Mouse (Mus musculus) erythroblast, embryonic 14.5 days (primary cell): ENCODE measurements around the gene Cd55b. TPM values are rescaled to one million over a fixed set of nuclear protein-coding genes. Genes with fewer than 3 reads are reported as not detected.
"Not testable (repeated sequence)": the region's sequence is repeated elsewhere in the genome, so short reads cannot be mapped to it uniquely, and the experiment has no call there.

ENCODE experiments used
- H3K27me3 ChIP-seq: 2 replicates; pipeline ENCODE4 v1.6.1; 2012; ENCODE audit warnings: inconsistent platforms; ENCODE audit not compliant: control insufficient read depth
- H3K36me3 ChIP-seq: 2 replicates; pipeline ENCODE4 v1.6.1; 2012; ENCODE audit warnings: mild to moderate bottlenecking, inconsistent platforms; ENCODE audit not compliant: control insufficient read depth
- H3K4me1 ChIP-seq: 2 replicates; pipeline ENCODE4 v1.6.1; 2012; ENCODE audit warnings: inconsistent platforms; ENCODE audit not compliant: control insufficient read depth
- H3K4me3 ChIP-seq: replicated peaks from 2 replicates; pipeline ENCODE3; 2012; ENCODE audit warnings: moderate library complexity, mild to moderate bottlenecking, inconsistent platforms
- H3K9me3 ChIP-seq: 2 replicates; pipeline ENCODE4 v1.6.1; 2012; ENCODE audit warnings: low read length, inconsistent platforms, mixed read lengths; ENCODE audit not compliant: control insufficient read depth
- GATA1 ChIP-seq: IDR thresholded peaks from 2 replicates; pipeline ENCODE4 v1.6.1; 2012; ENCODE audit warnings: low read length, inconsistent platforms, mixed read lengths
- TAL1 ChIP-seq: IDR thresholded peaks from 3 replicates; pipeline ENCODE4 v1.6.1; 2012; ENCODE audit warnings: low read length, inconsistent platforms, mixed read lengths
- polyA plus RNA-seq: library from polyadenylated mRNA; stranded (reverse); fragments of >175 nt; gene quantifications from 2 replicates; pipeline ENCODE4 v1.2.3, GENCODE M21; 2012

The Cd55b gene
- not detected in 2 replicates for polyA plus RNA-seq

DNA sequence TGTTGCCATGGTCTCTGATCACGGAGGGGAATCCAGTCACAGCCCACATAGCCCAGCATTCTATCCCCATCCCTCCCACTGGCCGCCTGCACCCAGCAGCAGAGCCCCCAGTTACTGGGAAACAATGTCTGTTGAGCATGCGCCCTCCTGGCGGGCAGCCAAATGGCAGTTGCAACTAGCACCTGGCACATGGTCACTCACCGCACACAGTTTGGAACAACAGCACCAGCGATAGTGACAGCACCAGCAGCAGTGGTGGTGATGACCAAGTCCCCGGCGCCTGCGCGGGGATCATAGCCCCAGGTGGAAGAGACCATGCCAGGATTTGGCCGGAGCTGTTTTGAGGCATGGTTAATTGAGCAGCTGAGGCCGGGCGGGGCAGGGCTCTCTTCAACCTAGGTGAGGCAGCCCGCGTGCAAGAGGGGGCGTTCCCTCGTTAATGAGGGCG is at the start of gene Cd55b:
TSS of gene Cd55b (minus strand) at position 346 of the 448 bp plus-strand sequence.
- H3K4me3 ChIP-seq, result no peak within 1 kb of the TSS
- no peaks in the 10 kb centered on the region for H3K9me3 ChIP-seq
- no peaks in the 10 kb centered on the region for H3K4me1 ChIP-seq
- no peaks in the 10 kb centered on the region for H3K27me3 ChIP-seq
- no peak for TF ChIP-seq GATA1
- no peak for TF ChIP-seq TAL1
- H3K36me3 ChIP-seq, result no peaks in the 10 kb centered on the region

DNA sequence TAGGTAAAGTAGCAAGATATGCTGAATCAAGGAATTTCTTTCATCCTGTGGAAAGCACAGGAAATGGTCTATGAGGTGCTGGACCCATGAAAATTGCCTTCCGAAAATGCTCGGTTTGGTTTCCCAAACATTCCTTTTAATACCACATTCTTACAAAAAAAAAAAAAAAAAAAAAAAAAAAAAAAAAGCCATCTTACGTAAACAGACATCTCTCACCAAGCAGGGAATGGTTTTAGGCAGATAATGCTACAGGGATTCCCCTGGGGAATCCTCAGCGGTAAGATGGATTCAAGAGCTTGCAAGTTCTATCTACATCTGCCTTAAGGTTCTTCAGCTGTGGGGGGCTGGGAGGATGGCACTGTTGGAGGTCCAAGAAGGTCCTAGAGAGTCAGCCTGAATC is 47.3 kb upstream of the Cd55b start:
- TF ChIP-seq GATA1, result no peak
- TF ChIP-seq TAL1, result no peak; the same call in 2 of the 3 replicates
- H3K9me3 ChIP-seq, result no peaks in the 10 kb centered on the region
- H3K36me3 ChIP-seq, result no peaks in the 10 kb centered on the region
- no peaks in the 10 kb centered on the region for H3K4me1 ChIP-seq
- H3K4me3 ChIP-seq, result no peak overlapping the region
- H3K27me3 ChIP-seq, result no peaks in the 10 kb centered on the region

DNA sequence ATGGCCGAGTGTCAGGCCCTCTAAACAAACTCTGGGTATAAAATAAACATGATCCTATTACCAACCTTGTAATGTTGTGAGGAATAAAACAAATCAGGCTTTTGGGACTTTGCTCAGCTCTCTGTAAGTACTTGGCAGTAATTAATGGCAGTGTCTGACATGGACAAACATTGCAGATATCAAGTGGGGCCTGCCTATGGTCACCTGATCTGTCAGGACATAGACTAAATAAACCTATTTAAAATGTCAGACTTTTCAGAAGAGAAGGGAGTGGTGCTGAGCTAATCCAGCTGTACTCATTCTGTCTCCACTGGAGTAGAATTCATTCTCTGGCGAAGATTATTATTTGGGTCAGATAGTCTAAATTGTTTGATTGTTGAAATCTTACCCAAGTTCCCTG is 44.6 kb upstream of the Cd55b start:
- H3K4me1 ChIP-seq, result peaks cover 15% of the 10 kb centered on the region

DNA sequence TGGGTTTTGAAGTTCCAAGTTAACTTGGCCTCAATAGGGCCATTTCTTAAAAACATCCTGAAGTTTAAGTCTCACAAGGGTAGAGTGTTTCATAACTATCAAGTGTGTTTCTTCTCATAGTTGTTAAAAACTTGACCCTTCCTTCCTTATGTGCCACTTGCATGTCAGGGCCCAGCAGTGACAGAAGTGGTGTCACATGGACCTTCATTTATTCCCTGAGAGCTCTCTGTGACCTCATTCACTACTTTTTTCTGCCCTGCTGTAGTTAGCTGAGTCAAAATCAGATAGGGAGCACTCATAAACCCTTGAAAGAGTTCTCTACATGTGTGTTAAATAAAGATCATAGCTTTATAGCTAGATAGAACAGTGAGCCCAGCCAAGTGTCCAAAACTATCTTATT is 41.4 kb upstream of the Cd55b start:
- H3K36me3 ChIP-seq, result peaks cover 10% of the 10 kb centered on the region
- TF ChIP-seq GATA1 (no peak), TAL1 (no peak)
- H3K4me3 ChIP-seq, result no peak overlapping the region
- H3K9me3 ChIP-seq, result no peaks in the 10 kb centered on the region
- peaks cover 19% of the 10 kb centered on the region for H3K4me1 ChIP-seq
- no peaks in the 10 kb centered on the region for H3K27me3 ChIP-seq

More for the DNA sequence above, 44.6 kb upstream of the Cd55b start:
- Histone ChIP-seq H3K4me3 (no peak overlapping the region), H3K36me3 (no peaks in the 10 kb centered on the region), H3K9me3 (no peaks in the 10 kb centered on the region), H3K27me3 (no peaks in the 10 kb centered on the region)
- no peak for TF ChIP-seq TAL1
- no peak for TF ChIP-seq GATA1

DNA sequence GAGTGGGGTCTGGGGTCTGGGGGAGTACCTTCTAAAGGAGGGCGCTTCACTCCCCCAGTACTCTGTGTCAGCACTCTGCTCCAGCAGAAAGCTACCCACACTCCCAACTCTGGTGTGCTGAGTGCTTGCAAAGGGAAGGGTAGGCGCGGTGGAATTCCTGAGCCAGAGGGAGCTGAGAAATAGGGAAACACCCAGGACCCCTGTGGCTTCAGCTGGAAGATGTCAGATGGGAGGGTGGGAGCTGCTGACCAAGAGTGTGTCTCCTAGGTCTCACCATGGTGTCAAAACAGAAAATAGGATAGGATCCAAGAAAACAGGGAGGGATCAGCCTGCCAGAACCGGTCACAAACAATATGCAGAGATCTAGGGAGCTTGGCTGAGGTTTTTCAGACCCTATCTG is 40.1 kb upstream of the Cd55b start:
- no peak for TF ChIP-seq TAL1
- TF ChIP-seq GATA1, result no peak
- Histone ChIP-seq H3K4me3 (peak overlapping the region; percentile 95), H3K27me3 (no peaks in the 10 kb centered on the region), H3K4me1 (peaks cover 22% of the 10 kb centered on the region), H3K9me3 (no peaks in the 10 kb centered on the region), H3K36me3 (peaks cover 23% of the 10 kb centered on the region)

DNA sequence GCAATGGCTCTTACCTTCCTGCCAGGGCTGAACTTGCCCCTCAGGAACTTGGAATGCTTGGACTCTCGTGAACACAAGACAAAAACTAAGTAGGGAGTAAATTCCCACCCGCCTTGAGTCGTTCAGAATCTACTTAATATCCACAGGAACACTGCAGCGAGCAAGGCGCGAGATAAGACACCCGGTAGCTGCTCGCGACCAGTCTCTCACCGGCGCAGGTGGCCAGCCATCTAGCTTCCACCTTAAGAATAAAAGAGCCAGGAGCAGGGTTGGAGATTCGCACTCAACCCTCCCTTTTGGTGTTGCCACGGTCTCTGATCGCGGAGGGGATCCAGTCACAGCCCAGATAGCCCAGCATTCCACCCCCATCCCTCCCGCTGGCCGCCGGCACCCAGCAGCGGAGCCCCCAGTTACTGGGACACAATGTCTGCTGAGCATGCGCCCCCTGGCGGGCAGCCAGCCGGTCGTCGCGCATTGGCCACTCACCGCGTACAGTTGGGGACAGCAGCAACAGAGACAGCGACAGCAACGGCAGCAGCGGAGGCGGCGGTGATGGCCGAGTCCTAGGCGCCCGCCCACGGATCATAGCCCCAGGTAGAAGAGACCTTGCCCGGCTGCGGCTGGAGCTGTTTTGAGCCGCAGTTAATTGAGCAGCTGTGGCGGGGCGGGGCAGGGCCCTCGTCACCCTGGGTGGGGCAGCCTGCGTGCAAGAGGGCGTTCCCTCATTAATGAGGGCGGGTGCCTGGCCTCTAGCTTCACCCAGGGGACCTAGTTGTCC is 39.5 kb upstream of the Cd55b start, which contains the start of gene Cd55:
TSS of gene Cd55 (minus strand) at position 661 of the 778 bp plus-strand sequence.
- H3K4me1 ChIP-seq, result peaks cover 22% of the 10 kb centered on the region
- no peaks in the 10 kb centered on the region for H3K27me3 ChIP-seq
- H3K9me3 ChIP-seq, result no peaks in the 10 kb centered on the region
- no peak for TF ChIP-seq TAL1
- TF ChIP-seq GATA1, result peak; percentile 62
- H3K4me3 ChIP-seq, result peak within 1 kb of the TSS; percentile 95
- peaks cover 28% of the 10 kb centered on the region for H3K36me3 ChIP-seq

DNA sequence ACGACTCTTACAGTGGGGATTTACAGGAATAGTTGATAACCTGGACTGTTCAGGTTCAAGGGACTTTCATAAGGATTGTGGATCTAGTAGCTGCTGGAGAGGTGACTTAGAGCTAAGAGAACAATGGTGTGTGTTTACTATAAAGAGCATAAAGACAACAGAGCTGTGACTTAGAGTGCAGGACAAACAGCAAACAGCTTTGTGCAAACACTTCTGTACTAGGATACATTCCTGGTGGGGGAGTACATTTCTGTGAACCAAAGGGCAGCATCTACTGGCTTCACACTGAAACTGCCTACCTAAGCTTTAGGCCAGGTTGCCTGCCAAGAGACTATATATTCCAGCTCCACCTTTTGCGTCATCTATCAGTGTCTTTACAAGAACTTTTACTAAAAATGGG is 32.3 kb upstream of the Cd55b start:
- Histone ChIP-seq H3K4me1 (peaks cover 5% of the 10 kb centered on the region), H3K9me3 (no peaks in the 10 kb centered on the region), H3K36me3 (peaks cover 71% of the 10 kb centered on the region), H3K27me3 (no peaks in the 10 kb centered on the region), H3K4me3 (no peak overlapping the region)
- TF ChIP-seq GATA1, result no peak
- no peak for TF ChIP-seq TAL1

DNA sequence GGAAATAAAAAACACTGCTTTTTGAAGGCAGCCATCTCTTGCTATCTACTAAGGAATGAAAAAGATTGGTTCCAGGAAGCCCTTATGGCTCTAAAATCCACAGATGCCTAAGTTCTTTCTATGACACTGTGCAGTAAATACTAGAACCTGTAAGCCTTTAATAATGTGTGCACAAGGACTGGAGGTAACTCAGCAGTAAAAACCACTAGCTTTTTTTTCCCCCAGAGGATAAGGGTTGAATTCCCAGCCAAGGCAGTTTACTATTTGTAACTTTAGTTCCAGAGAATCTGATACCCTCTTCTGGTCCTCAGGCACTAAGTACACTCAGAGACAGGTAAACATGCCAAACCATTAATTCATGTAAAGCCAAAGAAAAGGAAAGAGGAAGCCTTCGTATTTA is 20.1 kb upstream of the Cd55b start:
- H3K4me3 ChIP-seq, H3K27me3 ChIP-seq, H3K9me3 ChIP-seq, H3K4me1 ChIP-seq: not testable (repeated sequence)
- peaks cover 32% of the 10 kb centered on the region for H3K36me3 ChIP-seq

DNA sequence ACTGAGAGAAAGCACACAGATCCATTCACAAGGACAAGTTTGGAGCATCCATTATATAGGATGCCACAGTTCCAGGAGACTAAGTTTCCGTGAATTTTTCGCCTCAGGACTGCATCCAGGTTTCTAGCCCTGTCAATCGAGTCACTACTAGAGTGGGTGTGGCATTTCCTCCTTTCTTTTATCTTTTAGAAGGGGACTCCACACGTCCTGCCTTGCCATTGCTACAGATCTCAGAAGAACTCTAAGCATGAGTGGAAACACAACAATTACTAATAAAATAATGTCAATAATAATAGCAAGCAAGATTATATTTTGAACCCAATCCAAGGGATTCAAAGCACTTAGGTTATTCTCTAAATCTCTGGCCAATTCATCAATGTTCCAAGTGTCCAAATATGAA is 8.1 kb upstream of the Cd55b start:
- TF ChIP-seq GATA1 (no peak), TAL1 (no peak)
- Histone ChIP-seq H3K9me3 (no peaks in the 10 kb centered on the region), H3K27me3 (no peaks in the 10 kb centered on the region), H3K36me3 (peaks cover 9% of the 10 kb centered on the region), H3K4me1 (no peaks in the 10 kb centered on the region), H3K4me3 (no peak overlapping the region)

DNA sequence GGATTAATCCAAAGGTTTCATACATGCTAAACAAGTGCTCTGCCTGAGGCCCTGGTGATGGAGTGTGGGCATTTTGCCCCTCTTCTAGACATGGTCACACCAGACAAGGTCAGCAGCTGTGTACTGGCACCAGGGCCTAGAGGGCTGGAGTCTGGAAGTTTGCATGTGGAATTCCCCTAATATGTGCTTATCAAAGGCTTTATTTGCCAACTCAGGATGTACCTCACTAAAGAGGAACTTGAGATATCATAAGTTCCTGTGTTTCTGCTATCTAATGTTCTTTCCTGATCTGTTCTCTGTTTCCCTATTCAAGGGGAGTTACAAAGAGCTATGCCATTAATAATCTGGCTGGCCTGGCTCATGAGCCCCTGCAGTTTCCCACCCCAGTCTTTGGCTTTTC is 5.9 kb upstream of the Cd55b start:
- H3K4me1 ChIP-seq, H3K27me3 ChIP-seq, H3K9me3 ChIP-seq, H3K4me3 ChIP-seq, H3K36me3 ChIP-seq: not testable (repeated sequence)

DNA sequence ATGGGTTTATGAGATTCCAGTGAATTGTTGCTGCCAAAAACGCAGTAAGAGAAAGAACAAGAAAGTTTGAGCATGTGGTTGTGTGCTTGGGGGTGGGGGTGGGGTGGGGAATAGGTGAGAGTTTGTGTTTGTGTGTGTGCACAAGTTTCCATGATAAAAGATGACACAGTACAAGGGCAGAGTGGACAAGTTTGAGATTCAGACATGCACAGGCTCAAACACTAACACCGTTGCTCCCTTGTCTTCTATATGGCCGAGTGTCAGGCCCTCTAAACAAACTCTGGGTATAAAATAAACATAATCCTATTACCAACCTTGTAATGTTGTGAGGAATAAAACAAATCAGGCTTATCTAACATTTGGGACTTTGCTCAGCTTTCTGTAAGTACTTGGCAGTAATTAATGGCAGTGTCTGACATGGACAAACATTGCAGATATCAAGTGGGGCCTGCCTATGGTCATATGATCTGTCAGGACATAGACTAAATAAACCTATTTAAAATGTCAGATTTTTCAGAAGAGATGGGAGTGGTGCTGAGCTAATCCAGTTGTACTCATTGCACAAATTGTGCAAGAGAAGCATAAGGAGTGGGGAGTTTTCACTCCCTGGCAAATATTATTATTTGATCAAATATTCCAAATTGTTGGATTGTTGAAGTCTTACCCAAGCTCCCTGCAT is 4.5 kb upstream of the Cd55b start:
- not testable (repeated sequence) for H3K27me3 ChIP-seq, H3K9me3 ChIP-seq, H3K4me3 ChIP-seq, H3K4me1 ChIP-seq, H3K36me3 ChIP-seq

DNA sequence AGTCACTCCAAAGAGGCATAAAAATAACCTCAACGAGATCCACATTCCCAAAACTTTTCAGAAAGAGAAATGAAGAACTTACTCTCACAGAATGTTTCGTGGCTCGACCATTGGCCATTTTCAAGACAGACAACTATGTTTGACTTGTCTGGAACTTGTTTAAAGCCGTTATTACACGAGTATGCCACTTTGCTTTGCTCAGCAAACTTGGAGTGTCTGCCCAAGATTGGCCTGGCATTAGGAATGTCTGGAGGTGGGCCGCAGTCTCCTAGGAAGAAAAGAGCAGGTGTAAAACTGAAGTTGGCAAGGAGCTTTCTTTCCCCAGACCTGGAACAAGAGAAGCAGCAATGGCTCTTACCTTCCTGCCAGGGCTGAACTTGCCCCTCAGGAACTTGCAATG is 776 bp downstream of the Cd55b start:
- H3K4me1 ChIP-seq, H3K9me3 ChIP-seq, H3K36me3 ChIP-seq, H3K27me3 ChIP-seq, H3K4me3 ChIP-seq: not testable (repeated sequence)

DNA sequence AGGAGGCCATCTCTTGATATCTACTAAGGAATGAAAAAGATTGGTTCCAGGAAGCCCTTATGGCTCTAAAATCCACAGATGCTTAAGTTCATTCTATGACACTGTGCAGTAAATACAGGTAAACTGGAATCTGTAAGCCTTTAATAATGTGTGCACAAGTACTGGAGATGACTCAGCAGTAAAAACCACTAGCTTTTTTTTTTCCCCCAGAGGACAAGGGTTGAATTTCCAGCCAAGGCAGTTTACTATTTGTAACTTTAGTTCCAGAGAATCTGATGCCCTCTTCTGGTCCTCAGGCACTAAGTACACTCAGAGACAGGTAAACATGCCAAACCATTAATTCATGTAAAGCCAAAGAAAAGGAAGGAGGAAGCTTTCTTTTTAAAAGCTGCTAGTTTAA is 25.7 kb downstream of the Cd55b start:
- not testable (repeated sequence) for H3K4me3 ChIP-seq, H3K4me1 ChIP-seq, H3K27me3 ChIP-seq, H3K9me3 ChIP-seq, H3K36me3 ChIP-seq
